Mouse (Mus musculus): ENCODE data around the gene Grtp1. TPM values are rescaled to one million over a fixed set of nuclear protein-coding genes. Genes with fewer than 3 reads are reported as not detected.

The Grtp1 gene
- polyA plus RNA-seq, 1 experiment from 2014 or later, result 13.8 TPM

DNA sequence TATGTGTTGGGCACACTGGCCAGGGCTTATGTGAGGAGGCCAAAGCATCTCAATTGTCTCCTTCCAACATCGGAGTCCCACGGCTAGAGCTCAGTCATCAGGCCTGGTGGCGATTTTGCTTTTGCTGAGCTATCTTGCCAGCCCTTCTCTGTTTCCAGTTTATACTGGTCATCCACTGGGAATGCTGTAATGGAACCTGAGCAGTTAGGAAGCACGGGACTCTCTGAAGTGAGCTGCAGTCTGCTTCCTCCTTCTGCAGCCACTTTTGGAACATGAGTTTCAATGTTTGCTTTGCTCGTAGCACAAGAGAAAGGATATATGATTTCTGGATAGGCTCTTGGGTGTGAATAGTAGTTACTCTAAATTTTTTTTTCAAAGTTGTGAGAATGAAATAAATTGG is 36.1 kb downstream of the Grtp1 start:
- no peak for ATAC-seq
- no peaks in the 10 kb centered on the region for H3K9me3 ChIP-seq (replicated peaks)
- WGBS (ENCODE audit: insufficient replicate concordance), result 86% methylated on average over 5 of the region's 5 CpGs
- peaks cover 52% of the 10 kb centered on the region for H3K36me3 ChIP-seq
- H3K27ac ChIP-seq, result no peak overlapping the region
- no peak overlapping the region for H3K4me3 ChIP-seq
- H3K4me1 ChIP-seq, result peaks cover 52% of the 10 kb centered on the region
- no peaks in the 10 kb centered on the region for H3K27me3 ChIP-seq (replicated peaks)
- H3K4me2 ChIP-seq, result peak overlapping the region; percentile 86; the same call in 1 of the 2 replicates
- peak overlapping the region; percentile 25; the same call in 1 of the 2 replicates for H3K9ac ChIP-seq

DNA sequence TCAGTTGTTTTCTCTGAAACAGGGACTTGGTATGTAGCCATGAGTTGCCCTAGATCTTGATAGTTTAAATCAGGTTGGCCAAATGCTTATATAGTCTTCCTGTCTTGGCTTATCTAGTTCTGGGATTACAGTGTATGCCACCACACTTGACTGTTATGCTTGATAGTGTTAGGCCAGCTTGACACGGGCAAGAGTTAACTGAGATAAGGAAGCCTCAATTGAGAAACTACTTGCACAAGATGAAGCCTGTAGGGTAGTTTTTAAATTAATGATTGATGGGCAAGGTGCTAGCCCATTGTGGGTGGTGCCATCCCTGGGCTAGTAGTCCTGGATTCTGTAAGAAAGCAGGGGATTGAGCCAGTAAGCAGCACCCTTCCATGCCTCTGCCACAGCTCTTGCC is 36.9 kb downstream of the Grtp1 start:
- peak overlapping the region; percentile 86 for H3K4me2 ChIP-seq
- H3K36me3 ChIP-seq, result peaks cover 44% of the 10 kb centered on the region
- H3K9me3 ChIP-seq (replicated peaks), result no peaks in the 10 kb centered on the region
- H3K27ac ChIP-seq, result peak overlapping the region; percentile 52
- peak overlapping the region; percentile 30 for H3K9ac ChIP-seq
- ATAC-seq, result peak; percentile 70
- peaks cover 54% of the 10 kb centered on the region for H3K4me1 ChIP-seq
- H3K27me3 ChIP-seq (replicated peaks), result no peaks in the 10 kb centered on the region
- WGBS (ENCODE audit: insufficient replicate concordance), result 11% methylated on average over 1 of the region's 1 CpGs
- H3K4me3 ChIP-seq, result 0 out of 2 replicates have a peak overlapping the region, but pooled peaks have one; percentile 2

DNA sequence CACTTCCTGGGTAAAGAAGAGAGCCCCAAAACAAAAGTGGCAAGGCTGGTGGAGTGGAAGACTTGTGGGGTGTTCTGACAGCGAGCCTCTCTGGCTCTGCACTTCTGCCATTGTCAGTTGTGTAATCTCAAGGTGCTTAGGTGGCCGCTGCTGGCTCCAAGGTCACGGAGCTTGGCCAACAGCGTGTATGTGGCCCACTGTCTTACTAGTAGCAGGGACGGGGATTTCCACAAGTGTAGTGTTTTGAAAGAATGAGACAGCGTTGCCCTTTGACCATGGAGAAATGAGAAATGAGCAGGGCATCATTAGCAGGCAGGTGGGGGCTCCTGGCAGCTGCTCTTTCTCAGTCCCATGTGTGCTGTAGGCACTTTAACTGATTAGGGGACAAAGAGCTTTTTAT is 38.3 kb downstream of the Grtp1 start:
- no peaks in the 10 kb centered on the region for H3K9me3 ChIP-seq (replicated peaks)
- H3K36me3 ChIP-seq, result peaks cover 29% of the 10 kb centered on the region
- no peak overlapping the region for H3K4me3 ChIP-seq
- H3K4me1 ChIP-seq, result peaks cover 56% of the 10 kb centered on the region
- H3K9ac ChIP-seq, result 0 out of 2 replicates have a peak overlapping the region, but pooled peaks have one; percentile 22
- peak overlapping the region; percentile 86 for H3K4me2 ChIP-seq
- no peaks in the 10 kb centered on the region for H3K27me3 ChIP-seq (replicated peaks)
- no peak for ATAC-seq
- H3K27ac ChIP-seq, result peak overlapping the region; percentile 52; the same call in 1 of the 2 replicates
- WGBS (ENCODE audit: insufficient replicate concordance), result 76% methylated on average over 6 of the region's 6 CpGs

DNA sequence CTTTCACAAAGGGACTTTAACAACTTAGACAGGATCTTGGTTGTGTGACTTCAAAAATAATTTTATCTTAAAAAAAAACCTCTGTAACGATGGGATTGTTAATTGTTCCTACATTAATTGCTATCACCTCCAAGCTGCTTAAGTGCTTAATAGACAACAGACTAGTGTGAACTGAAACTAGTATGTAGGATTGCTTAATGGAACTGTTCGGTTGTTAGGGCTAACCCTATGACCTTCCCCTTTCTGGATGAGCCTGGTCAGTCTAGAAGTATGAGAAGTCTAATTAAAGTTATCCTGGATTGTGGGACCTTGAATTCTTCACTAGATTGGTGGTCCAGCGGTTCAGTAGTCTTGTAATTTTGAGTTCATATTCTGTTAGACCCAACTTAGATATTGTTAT is 39.7 kb downstream of the Grtp1 start:
- peak overlapping the region; percentile 97; the same call in 1 of the 2 replicates for H3K9ac ChIP-seq
- H3K27ac ChIP-seq, result 0 out of 2 replicates have a peak overlapping the region, but pooled peaks have one; percentile 37
- no peaks in the 10 kb centered on the region for H3K27me3 ChIP-seq (replicated peaks)
- ATAC-seq, result no peak
- H3K4me1 ChIP-seq, result peaks cover 56% of the 10 kb centered on the region
- H3K36me3 ChIP-seq, result peaks cover 15% of the 10 kb centered on the region
- 67% methylated on average over 3 of the region's 3 CpGs for WGBS (ENCODE audit: insufficient replicate concordance)
- no peaks in the 10 kb centered on the region for H3K9me3 ChIP-seq (replicated peaks)
- peak overlapping the region; percentile 92 for H3K4me3 ChIP-seq
- peak overlapping the region; percentile 86 for H3K4me2 ChIP-seq

DNA sequence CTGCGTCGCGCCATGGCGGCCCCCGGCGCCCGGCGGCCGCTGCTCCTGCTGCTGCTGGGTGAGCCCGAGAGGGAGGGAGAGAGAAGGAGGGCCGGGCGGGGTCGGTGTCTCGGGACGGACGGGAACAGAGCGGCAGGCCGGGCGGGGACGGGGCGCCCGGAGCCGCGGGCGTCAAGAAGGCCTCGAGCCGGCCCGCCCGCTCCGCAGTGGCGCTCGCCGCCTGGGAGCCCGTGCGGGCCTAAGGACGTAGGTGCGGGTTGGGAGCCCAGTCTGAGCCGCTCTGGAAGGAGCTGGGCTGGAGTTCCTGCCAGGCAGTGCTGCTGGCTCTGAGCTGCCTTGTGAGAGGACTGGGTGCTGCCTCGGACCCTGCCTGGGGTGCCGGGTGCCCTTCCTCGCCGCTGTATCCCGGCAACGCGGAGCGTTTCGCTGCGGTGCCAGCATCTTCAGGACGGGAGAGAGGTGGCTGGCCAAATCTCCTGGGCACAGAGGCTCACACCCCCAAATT is 41.0 kb downstream of the Grtp1 start:
- Histone ChIP-seq H3K27me3 (replicated peaks) (no peaks in the 10 kb centered on the region), H3K4me3 (peak overlapping the region; percentile 92), H3K4me1 (peaks cover 49% of the 10 kb centered on the region), H3K36me3 (peaks cover 4% of the 10 kb centered on the region), H3K27ac (peak overlapping the region; percentile 88), H3K9ac (peak overlapping the region; percentile 97), H3K9me3 (replicated peaks) (no peaks in the 10 kb centered on the region), H3K4me2 (peak overlapping the region; percentile 86)
- peak; percentile 70 for ATAC-seq
- WGBS (ENCODE audit: insufficient replicate concordance), result under 1% methylated on average over 45 of the region's 49 CpGs

DNA sequence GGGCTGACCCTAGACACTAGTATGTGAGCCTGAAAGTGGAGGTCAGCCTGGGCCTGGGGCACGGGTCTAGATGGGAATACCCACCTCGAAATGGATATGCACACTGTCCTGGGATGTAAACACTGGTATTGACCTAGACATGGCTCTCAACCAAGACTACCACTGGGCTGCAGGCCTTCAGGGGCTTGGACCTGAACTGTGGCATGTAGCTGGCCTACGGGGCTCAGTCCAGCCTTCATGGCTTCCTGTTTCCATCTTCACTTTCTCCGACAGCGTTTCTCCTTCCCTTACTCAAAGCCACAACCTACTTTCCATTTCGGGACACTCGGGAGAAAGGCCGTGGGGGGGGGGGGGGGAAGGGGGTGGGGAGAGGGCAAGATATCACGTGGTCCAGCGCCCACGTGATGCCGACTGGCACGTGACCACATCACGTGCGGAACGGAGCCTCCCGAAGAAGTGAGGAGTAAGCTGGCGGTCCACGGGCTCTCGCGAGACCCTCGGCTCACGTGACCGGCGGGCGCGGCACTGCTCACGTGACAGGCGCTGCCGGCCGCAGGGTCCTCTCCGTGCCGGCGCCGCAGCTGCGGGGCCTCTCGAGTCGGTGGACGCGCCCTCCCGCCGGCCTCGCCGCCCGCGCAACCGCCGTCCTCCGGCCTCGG is 41.6 kb downstream of the Grtp1 start, which contains the start of gene Lamp1:
Gene Lamp1 (plus strand): TSS at position 444 of the 659 bp plus-strand sequence.
- no peaks in the 10 kb centered on the region for H3K9me3 ChIP-seq (replicated peaks)
- peak within 1 kb of the TSS; percentile 86 for H3K4me2 ChIP-seq
- H3K36me3 ChIP-seq, result peaks cover 8% of the 10 kb centered on the region
- H3K4me3 ChIP-seq, result peak within 1 kb of the TSS; percentile 92
- WGBS (ENCODE audit: insufficient replicate concordance), result under 1% methylated on average over 42 of the region's 50 CpGs
- peaks cover 43% of the 10 kb centered on the region for H3K4me1 ChIP-seq
- H3K27ac ChIP-seq, result peak within 1 kb of the TSS; percentile 88
- no peaks in the 10 kb centered on the region for H3K27me3 ChIP-seq (replicated peaks)
- ATAC-seq, result peak; percentile 84
- H3K9ac ChIP-seq, result peak within 1 kb of the TSS; percentile 97

DNA sequence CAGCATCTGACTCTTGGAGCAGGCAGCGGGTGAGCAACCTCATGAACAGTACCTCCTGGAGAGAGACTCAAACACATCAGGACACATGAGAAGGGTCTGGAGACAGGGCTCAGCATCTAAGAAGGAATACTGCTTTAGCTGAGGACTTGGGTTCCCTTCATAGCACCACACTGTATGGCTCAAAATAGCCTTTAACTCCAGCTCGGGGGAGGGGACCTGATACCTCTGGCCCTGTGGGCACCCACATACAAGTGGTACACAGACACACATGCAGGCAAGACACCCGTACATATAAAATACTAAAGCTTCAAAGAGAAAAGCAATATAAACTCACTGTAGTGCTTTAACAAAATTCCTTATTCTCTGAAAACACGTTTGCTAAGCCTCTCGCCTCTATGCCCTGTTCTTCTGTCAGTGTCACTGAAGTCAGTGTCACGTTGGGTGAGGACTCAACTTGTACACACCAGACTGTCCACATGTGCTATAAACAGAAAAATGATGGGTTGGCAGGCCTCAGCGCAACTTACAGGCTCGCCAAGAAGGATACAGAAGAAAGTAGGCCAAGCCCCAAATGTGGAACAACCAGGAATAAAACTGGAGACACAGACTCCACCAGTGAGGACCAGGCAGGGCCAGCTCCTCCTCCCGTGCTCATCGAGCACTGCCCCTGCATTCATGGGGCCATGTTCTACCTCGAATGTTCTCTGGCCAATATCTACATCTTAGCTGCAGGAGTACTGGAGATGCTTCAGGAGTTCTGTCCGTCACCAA is 43.9 kb downstream of the Grtp1 start:
- Histone ChIP-seq H3K36me3 (peaks cover 10% of the 10 kb centered on the region), H3K4me2 (no peak overlapping the region), H3K27me3 (replicated peaks) (no peaks in the 10 kb centered on the region), H3K4me3 (no peak overlapping the region), H3K9me3 (replicated peaks) (no peaks in the 10 kb centered on the region), H3K4me1 (peaks cover 21% of the 10 kb centered on the region), H3K27ac (no peak overlapping the region), H3K9ac (no peak overlapping the region)
- WGBS (ENCODE audit: insufficient replicate concordance), result 76% methylated on average over 12 of the region's 12 CpGs
- ATAC-seq, result no peak

DNA sequence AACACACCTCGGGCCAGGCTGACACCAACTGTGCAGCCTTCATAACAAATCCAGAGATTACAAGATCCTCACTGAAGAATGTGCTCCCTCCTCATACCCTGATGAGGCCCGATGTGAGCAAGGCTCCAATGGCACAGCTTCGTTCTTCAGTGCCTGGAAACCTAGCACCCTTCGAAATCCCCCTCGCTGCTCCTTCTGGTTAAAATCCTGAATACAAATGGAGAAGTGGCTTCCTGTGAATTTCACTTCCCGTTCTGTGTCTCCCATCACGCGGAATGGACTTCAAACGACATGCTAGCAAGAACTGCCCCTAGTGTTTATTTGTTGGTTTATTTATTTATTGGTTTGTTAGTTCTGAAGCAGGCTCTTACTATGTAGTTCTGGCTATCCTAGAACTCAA is 45.1 kb downstream of the Grtp1 start:
- Histone ChIP-seq H3K27ac (no peak overlapping the region), H3K4me3 (no peak overlapping the region), H3K4me1 (peaks cover 10% of the 10 kb centered on the region), H3K4me2 (no peak overlapping the region), H3K9ac (no peak overlapping the region), H3K36me3 (0 out of 2 replicates have a peak, but pooled peaks cover 6% of the 10 kb centered on the region), H3K9me3 (replicated peaks) (no peaks in the 10 kb centered on the region), H3K27me3 (replicated peaks) (no peaks in the 10 kb centered on the region)
- 51% methylated on average over 9 of the region's 9 CpGs for WGBS (ENCODE audit: insufficient replicate concordance)
- no peak for ATAC-seq

DNA sequence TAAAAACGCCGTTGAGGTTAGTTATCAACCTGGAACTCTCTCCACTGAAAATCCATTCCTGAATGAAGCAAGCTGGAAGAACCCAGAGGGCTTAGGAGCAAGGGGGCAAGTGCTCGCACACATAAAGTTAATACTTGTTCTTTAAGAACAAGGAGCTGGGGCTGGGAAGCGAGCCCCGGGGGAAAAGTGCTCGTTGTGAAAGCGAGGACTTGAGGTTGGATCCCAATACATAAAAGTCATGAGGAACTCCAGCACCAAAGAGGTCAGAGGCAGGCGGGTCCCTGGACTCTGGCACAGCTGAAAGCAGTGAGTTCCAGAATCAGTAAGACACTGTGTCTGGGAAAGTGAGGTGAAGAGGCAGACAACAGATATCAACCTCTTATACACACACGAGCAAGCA is 46.3 kb downstream of the Grtp1 start:
- no peak for ATAC-seq

DNA sequence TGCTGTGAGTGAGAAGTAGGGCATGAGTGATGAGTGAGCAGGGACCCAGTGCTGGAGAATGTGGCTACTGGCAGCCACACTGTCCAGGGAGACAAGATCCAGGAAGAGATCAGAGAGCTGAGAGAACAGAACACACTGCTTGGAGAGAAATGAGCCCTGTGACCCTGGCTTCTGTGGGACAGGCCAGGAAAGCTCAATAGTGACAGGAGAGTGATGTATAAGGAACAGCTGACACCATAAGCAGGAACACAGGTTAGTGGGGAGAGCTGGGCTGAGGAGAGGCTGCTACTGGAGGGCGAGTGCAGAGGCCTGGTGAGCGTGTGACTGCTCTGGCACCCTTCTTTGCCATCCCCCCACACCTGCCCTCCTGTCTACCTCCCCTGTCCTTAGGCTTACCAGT is 49.5 kb downstream of the Grtp1 start:
- H3K4me3 ChIP-seq, result no peak overlapping the region
- no peaks in the 10 kb centered on the region for H3K9me3 ChIP-seq (replicated peaks)
- H3K36me3 ChIP-seq, result peaks cover 46% of the 10 kb centered on the region
- no peak overlapping the region for H3K4me2 ChIP-seq
- H3K27ac ChIP-seq, result no peak overlapping the region
- no peaks in the 10 kb centered on the region for H3K27me3 ChIP-seq (replicated peaks)
- 100% methylated on average over 2 of the region's 2 CpGs for whole genome bisulfite sequencing (ENCODE audit: insufficient replicate concordance)
- H3K9ac ChIP-seq, result no peak overlapping the region
- ATAC-seq, result peak; percentile 50; the same call in 1 of the 2 replicates
- no peaks in the 10 kb centered on the region for H3K4me1 ChIP-seq

More for the DNA sequence above, 46.3 kb downstream of the Grtp1 start:
- 72% methylated on average over 9 of the region's 9 CpGs for WGBS (ENCODE audit: insufficient replicate concordance)
- Histone ChIP-seq H3K9ac (no peak overlapping the region), H3K4me2 (no peak overlapping the region), H3K36me3 (peaks cover 18% of the 10 kb centered on the region), H3K9me3 (replicated peaks) (no peaks in the 10 kb centered on the region), H3K4me1 (peaks cover 5% of the 10 kb centered on the region), H3K27me3 (replicated peaks) (no peaks in the 10 kb centered on the region), H3K27ac (no peak overlapping the region), H3K4me3 (no peak overlapping the region)

DNA sequence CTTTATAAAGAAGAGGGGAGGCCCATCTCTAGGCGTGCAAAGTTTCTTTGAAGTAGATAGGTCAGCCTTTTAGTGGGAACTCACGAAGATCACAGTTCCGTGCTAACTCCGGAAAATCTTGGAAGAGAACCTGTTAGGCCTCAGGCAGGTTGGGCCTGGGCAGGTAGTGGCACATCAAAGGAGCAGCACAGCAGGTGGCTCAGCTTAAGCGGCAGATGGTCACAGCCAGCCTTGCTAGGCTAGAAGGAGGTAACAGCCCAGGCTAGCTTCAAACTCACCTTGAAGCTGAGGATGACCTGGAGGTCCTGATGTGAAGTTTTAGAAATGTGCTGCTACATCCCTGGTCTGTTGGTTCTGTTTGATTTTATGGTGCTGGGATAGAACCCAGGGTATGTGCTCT is 50.6 kb downstream of the Grtp1 start:
- H3K4me1 ChIP-seq, result no peaks in the 10 kb centered on the region
- H3K36me3 ChIP-seq, result peaks cover 57% of the 10 kb centered on the region
- H3K27ac ChIP-seq, result no peak overlapping the region
- ATAC-seq, result no peak
- no peak overlapping the region for H3K4me3 ChIP-seq
- no peak overlapping the region for H3K9ac ChIP-seq
- no peak overlapping the region for H3K4me2 ChIP-seq
- WGBS (ENCODE audit: insufficient replicate concordance), result 74% methylated on average over 5 of the region's 5 CpGs
- H3K27me3 ChIP-seq (replicated peaks), result no peaks in the 10 kb centered on the region
- no peaks in the 10 kb centered on the region for H3K9me3 ChIP-seq (replicated peaks)

DNA sequence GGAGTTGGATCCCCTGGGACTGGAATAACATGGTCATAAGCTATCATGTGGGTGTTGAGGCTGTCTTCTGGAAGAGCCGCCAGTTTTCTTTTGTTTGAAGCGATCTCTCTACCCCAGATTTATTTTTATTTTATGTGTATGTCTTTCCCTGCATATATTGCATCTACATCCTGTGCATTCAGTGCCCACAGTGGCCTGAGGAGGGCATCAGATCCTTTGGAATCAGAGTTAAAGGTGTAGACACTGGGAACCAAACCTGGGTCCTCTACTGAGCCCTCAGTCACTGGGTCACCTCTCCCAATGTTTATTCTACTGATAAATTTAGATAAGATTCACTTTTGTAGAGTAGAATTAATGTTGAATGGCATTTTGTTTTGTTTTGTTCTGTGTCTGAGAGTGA is 51.1 kb downstream of the Grtp1 start:
- Histone ChIP-seq H3K27me3 (replicated peaks) (no peaks in the 10 kb centered on the region), H3K27ac (no peak overlapping the region), H3K4me2 (no peak overlapping the region), H3K4me1 (no peaks in the 10 kb centered on the region), H3K9me3 (replicated peaks) (no peaks in the 10 kb centered on the region), H3K9ac (no peak overlapping the region), H3K4me3 (no peak overlapping the region), H3K36me3 (peaks cover 63% of the 10 kb centered on the region)
- 90% methylated on average over 2 of the region's 2 CpGs for WGBS (ENCODE audit: insufficient replicate concordance)
- no peak for ATAC-seq

Data from liver, embryonic 12.5 days (tissue).